Mouse (Mus musculus): ENCODE data around the gene Map3k20. TPM values are rescaled to one million over a fixed set of nuclear protein-coding genes. Genes with fewer than 3 reads are reported as not detected.
A peak's percentile ranks its signal among the peaks of the same experiment; 100 is the strongest.

Map3k20 gene
- polyA plus RNA-seq, 1 experiment from 2014 or later: 7.4 TPM

DNA sequence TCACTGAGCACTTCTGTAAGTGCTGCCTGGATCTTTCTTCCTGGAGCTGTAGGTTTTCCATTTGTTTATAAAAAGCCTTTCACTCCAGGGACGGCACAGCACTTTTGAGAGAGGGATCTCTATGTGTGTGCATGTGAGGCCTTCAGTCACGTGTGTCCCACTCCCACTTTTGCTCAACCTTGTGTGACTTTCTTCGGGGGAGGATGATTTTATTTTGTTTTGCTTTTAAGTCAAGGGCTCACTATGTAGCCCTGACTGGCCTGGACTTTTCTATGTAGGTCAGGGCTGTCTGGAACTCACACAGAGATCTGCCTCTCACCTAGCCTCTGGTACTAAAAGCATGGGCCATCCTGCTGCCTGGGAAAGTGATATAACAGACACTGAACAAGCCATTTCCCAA, 88.6 kb downstream of the Map3k20 start:
- Histone ChIP-seq H3K9me3 (no peaks in the 10 kb centered on the region), H3K4me1 (replicated peaks) (no peaks in the 10 kb centered on the region), H3K4me3 (no peak overlapping the region), H3K27me3 (ENCODE audit: insufficient read depth, poor library complexity, severe bottlenecking) (no peaks in the 10 kb centered on the region), H3K36me3 (0 out of 2 replicates have a peak, but pooled peaks cover 15% of the 10 kb centered on the region), H3K27ac (no peak overlapping the region)
- DNase-seq (ENCODE audit: low spot score): no peak
- 86% methylated on average over 3 of the region's 3 CpGs for WGBS

DNA sequence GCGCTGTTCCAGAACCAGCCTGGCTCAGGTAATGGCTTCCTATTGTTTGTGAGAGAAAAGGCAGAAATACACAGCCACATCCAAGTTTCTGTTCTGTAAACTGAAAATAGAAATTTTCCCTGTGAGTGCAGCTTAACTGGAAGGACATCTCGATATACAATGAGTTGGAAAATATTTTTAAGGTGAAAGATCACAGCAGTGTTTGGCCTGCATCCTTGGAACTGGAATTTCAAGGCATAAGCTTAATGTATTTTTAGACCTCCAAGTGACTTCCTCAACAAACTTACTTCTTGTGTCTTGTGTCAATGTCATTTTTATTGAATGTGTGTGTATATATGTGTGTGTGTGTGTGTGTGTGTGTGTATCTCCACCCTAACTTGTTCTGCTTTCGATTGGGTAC, 90.4 kb downstream of the Map3k20 start:
- H3K36me3 ChIP-seq: peaks cover 23% of the 10 kb centered on the region; the same call in 1 of the 2 replicates
- WGBS: 89% methylated on average over 3 of the region's 3 CpGs
- no peaks in the 10 kb centered on the region for H3K27me3 ChIP-seq (ENCODE audit: insufficient read depth, poor library complexity, severe bottlenecking)
- H3K9me3 ChIP-seq: no peaks in the 10 kb centered on the region
- no peak for DNase-seq (ENCODE audit: low spot score)
- no peak overlapping the region for H3K27ac ChIP-seq
- no peaks in the 10 kb centered on the region for H3K4me1 ChIP-seq (replicated peaks)
- H3K4me3 ChIP-seq: no peak overlapping the region

DNA sequence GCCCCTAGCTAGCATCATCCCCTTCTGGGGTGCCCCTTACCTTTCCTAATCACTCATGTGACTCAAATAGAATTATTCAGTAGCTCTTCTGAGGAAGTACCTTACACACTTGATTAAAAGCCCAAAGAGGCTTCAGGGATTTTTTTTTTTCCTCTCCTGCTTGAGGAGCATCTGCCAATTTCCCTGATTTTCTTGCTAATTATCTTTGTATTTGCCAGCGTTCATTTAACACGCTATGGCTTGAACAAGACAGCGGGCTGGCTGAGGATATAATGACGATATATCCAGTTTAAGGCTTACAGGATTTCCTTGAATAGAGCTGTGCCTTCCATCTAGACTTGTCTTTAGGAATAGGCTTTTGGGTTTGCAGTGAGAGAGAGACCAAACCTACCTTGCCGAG, 91.5 kb downstream of the Map3k20 start:
- WGBS: 94% methylated on average over 5 of the region's 5 CpGs
- no peaks in the 10 kb centered on the region for H3K27me3 ChIP-seq (ENCODE audit: insufficient read depth, poor library complexity, severe bottlenecking)
- peaks cover 19% of the 10 kb centered on the region; the same call in 1 of the 2 replicates for H3K36me3 ChIP-seq
- H3K9me3 ChIP-seq: no peaks in the 10 kb centered on the region
- no peak overlapping the region for H3K27ac ChIP-seq
- no peak for DNase-seq (ENCODE audit: low spot score)
- no peaks in the 10 kb centered on the region for H3K4me1 ChIP-seq (replicated peaks)
- H3K4me3 ChIP-seq: no peak overlapping the region

DNA sequence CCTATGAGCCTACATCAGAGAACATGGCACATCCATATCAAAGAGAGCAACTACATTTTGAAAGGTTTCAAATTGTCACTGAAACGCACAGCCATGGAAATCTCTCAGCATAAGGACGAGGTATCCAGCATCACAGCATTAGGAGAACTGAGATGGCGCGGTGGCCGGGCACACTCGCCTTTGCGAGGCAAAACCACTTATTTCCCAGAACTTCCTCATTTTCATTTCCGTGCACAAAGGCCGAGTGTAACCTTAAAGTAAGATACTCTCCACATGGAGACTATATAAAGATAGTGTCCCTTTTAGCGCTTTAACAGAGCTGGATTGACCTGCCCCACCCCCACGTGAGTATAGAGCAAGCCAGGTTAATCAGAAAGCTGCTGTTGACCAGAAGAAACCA, 94.0 kb downstream of the Map3k20 start:
- no peak for DNase-seq (ENCODE audit: low spot score)
- Histone ChIP-seq H3K4me1 (replicated peaks) (no peaks in the 10 kb centered on the region), H3K27ac (no peak overlapping the region), H3K4me3 (no peak overlapping the region), H3K36me3 (peaks cover 11% of the 10 kb centered on the region; the same call in 1 of the 2 replicates), H3K27me3 (ENCODE audit: insufficient read depth, poor library complexity, severe bottlenecking) (no peaks in the 10 kb centered on the region), H3K9me3 (no peaks in the 10 kb centered on the region)
- 93% methylated on average over 11 of the region's 11 CpGs for WGBS

DNA sequence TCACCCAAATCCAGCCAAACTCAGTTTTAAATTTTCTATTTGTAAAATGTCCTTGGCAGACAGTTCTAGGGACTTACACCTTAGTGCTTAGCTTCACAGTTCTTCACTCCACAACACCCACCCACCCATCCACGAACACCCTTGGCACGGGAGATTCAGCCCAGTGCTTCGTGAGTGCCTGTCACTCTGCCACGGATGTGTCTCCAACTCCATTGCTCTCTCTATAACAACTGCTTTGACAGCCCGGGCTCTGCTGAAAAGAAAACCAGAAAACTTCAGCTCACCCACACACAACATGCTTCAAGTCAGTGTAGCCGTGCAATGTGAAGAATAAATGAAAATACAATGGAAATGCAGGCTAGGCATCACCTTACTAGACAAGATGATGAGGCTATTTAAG, 97.2 kb downstream of the Map3k20 start:
- WGBS: 86% methylated on average over 6 of the region's 6 CpGs
- no peak for DNase-seq (ENCODE audit: low spot score)
- no peak overlapping the region for H3K4me3 ChIP-seq
- no peak overlapping the region for H3K27ac ChIP-seq
- no peaks in the 10 kb centered on the region for H3K9me3 ChIP-seq
- peaks cover 8% of the 10 kb centered on the region; the same call in 1 of the 2 replicates for H3K36me3 ChIP-seq
- no peaks in the 10 kb centered on the region for H3K4me1 ChIP-seq (replicated peaks)
- H3K27me3 ChIP-seq (ENCODE audit: insufficient read depth, poor library complexity, severe bottlenecking): no peaks in the 10 kb centered on the region

DNA sequence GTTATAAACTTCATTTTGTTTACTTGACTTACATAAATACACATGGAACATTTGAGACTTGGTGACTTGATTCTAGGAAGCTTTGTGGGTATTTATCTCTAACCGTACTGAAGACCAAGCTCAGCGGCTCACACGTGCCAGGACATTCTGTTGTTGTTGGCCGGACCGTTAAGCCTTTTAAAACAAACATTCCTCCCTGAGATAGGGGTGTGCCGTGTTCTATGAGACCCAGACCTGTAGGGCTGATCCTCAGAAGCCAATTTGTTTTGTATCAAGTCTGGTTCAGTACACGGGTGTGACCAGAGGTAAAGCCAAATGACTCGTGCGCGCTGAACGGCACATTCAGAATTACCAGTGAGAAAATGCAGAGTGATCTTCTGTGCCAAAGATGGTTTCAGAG, 97.9 kb downstream of the Map3k20 start:
- Histone ChIP-seq H3K4me3 (no peak overlapping the region), H3K27me3 (ENCODE audit: insufficient read depth, poor library complexity, severe bottlenecking) (no peaks in the 10 kb centered on the region), H3K36me3 (peaks cover 8% of the 10 kb centered on the region; the same call in 1 of the 2 replicates), H3K4me1 (replicated peaks) (no peaks in the 10 kb centered on the region), H3K9me3 (no peaks in the 10 kb centered on the region), H3K27ac (no peak overlapping the region)
- 83% methylated on average over 11 of the region's 11 CpGs for WGBS
- DNase-seq (ENCODE audit: low spot score): no peak

DNA sequence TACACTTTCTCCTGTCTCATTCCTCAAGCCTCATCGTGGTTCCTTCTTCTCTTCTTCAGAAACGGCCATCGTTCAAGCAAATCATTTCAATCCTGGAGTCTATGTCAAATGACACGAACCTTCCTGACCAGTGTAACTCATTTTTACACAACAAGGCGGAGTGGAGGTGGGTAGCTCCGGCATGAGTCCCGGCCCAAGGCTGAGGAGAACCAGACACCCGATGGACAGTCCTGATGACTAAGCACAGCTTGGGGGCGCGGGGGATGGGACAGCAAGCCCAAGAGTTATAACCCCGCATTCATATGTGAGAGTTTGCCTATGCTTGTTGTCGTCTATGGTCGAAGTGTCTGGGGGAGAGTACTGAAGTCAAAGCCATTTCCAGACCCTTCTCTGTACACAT, 104.0 kb downstream of the Map3k20 start:
- 91% methylated on average over 13 of the region's 13 CpGs for WGBS

DNA sequence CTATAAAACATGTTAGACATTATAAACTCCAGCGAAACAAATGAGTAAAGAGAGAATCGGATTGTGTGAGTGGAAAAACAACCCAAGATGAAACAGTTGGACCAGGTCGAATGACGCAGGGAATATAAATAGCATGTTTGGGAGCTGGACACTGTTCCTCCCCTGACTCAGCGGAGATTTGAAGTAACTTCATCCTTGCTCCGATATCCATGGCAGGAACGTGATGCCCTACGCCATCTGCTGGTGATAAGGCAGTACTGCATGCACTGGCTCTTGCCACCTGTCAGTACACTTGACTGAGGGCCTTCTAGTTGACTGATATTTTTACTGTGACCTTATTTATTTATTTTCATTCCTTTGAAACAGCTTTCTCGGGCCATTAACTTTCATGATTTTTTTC, 104.5 kb downstream of the Map3k20 start:
- WGBS: 28% methylated on average over 9 of the region's 9 CpGs
- DNase-seq (ENCODE audit: low spot score): peak; percentile 78
- Histone ChIP-seq H3K4me3 (no peak overlapping the region), H3K9me3 (0 out of 2 replicates have a peak, but pooled peaks cover 2% of the 10 kb centered on the region), H3K27ac (no peak overlapping the region), H3K27me3 (ENCODE audit: insufficient read depth, poor library complexity, severe bottlenecking) (no peaks in the 10 kb centered on the region), H3K36me3 (peaks cover 3% of the 10 kb centered on the region; the same call in 1 of the 2 replicates), H3K4me1 (replicated peaks) (peaks cover 6% of the 10 kb centered on the region; the same call in 1 of the 2 replicates)

More for the DNA sequence above, 104.0 kb downstream of the Map3k20 start:
- no peaks in the 10 kb centered on the region for H3K27me3 ChIP-seq (ENCODE audit: insufficient read depth, poor library complexity, severe bottlenecking)
- no peaks in the 10 kb centered on the region for H3K36me3 ChIP-seq
- no peak overlapping the region for H3K27ac ChIP-seq
- no peak for DNase-seq (ENCODE audit: low spot score)
- H3K9me3 ChIP-seq: no peaks in the 10 kb centered on the region
- H3K4me1 ChIP-seq (replicated peaks): peaks cover 6% of the 10 kb centered on the region; the same call in 1 of the 2 replicates
- H3K4me3 ChIP-seq: no peak overlapping the region

DNA sequence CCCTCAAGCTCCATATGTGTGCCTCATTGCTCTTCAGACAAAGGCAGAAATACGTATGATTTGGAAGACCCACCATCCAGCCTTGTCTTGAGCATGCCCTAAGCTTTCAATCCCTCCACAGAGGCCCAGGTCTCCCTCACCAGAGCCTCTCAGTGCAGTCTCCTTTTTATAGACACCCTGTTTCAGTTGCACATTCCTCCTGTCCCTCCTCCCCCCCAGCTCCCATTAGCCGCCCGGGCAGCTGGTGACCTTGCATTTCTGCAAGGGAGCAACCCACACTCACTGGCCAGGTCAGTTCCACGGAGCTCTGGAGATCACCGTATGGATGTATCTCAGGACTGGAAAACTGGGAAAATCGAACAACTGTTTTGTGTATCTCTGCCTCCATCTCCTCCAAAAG, 105.0 kb downstream of the Map3k20 start:
- WGBS: 84% methylated on average over 6 of the region's 6 CpGs
- H3K4me3 ChIP-seq: no peak overlapping the region
- H3K9me3 ChIP-seq: peaks cover 7% of the 10 kb centered on the region; the same call in 1 of the 2 replicates
- DNase-seq (ENCODE audit: low spot score): no peak
- peaks cover 9% of the 10 kb centered on the region; the same call in 1 of the 2 replicates for H3K36me3 ChIP-seq
- peaks cover 6% of the 10 kb centered on the region; the same call in 1 of the 2 replicates for H3K4me1 ChIP-seq (replicated peaks)
- H3K27ac ChIP-seq: no peak overlapping the region
- no peaks in the 10 kb centered on the region for H3K27me3 ChIP-seq (ENCODE audit: insufficient read depth, poor library complexity, severe bottlenecking)

DNA sequence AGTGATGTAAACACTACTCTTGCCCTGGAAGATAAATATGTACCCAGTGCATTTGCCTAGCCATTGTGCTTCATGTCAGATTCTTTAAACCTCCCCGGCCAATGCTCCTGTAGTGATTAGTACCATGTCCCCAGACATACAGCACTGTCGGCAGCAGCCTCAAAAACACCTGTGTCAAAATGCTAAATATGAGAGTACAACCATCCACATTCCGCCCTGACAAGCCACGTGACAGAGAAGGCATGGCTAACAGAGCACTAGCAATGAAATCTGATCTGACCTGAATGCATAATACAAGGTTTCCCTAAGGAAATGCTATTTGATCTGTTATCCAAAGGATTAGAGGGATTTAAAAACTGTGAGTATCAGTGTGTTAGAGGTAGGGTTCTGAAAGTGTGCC, 105.6 kb downstream of the Map3k20 start:
- Histone ChIP-seq H3K27me3 (ENCODE audit: insufficient read depth, poor library complexity, severe bottlenecking) (no peaks in the 10 kb centered on the region), H3K4me3 (no peak overlapping the region), H3K27ac (no peak overlapping the region), H3K4me1 (replicated peaks) (peaks cover 6% of the 10 kb centered on the region; the same call in 1 of the 2 replicates), H3K36me3 (peaks cover 14% of the 10 kb centered on the region), H3K9me3 (peaks cover 12% of the 10 kb centered on the region; the same call in 1 of the 2 replicates)
- no peak for DNase-seq (ENCODE audit: low spot score)
- WGBS: 68% methylated on average over 4 of the region's 4 CpGs

DNA sequence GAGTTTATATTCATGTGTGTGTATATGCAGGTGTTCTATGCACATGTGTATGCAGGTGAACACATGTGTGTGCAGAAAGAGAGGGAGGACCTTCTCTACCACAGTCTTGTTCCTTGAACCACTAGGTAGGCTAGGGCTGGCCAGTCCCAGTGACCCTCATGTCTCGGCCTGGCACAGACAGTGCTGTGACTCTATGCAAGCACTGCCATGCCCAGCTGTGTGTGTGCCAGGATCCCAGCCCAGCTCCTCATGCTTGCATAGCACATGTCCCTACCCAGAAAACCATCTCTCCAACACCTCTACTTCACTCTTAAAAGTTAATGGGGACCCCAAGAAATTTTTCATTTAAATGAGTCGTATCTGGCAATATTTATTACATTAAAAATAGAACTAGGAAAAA, 106.3 kb downstream of the Map3k20 start:
- no peak for DNase-seq (ENCODE audit: low spot score)
- Histone ChIP-seq H3K4me3 (no peak overlapping the region), H3K9me3 (peaks cover 18% of the 10 kb centered on the region; the same call in 1 of the 2 replicates), H3K27me3 (ENCODE audit: insufficient read depth, poor library complexity, severe bottlenecking) (no peaks in the 10 kb centered on the region), H3K27ac (no peak overlapping the region), H3K36me3 (peaks cover 20% of the 10 kb centered on the region), H3K4me1 (replicated peaks) (peaks cover 6% of the 10 kb centered on the region; the same call in 1 of the 2 replicates)
- 88% methylated on average over 2 of the region's 2 CpGs for WGBS

DNA sequence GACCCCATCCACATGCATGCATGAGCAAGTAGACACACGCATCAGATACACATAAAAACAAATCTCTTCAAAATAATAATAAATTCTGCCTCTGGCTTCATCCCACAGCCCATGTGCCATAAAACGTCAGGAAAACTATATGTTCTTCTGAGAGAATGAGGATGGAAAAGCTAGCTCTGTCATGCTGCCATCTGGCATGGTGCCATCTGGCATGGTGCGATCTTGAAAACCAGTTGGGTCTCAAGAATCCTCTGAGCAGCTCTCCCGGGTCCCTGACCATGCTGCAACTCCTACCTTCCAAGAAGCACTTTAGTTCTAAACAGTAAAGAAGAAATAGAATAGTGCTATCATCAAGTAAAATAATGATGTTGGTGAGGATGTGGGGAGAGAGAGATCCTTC, 106.9 kb downstream of the Map3k20 start:
- WGBS: 89% methylated on average over 4 of the region's 4 CpGs
- peaks cover 21% of the 10 kb centered on the region for H3K36me3 ChIP-seq
- peaks cover 6% of the 10 kb centered on the region; the same call in 1 of the 2 replicates for H3K4me1 ChIP-seq (replicated peaks)
- no peak overlapping the region for H3K27ac ChIP-seq
- H3K9me3 ChIP-seq: peaks cover 18% of the 10 kb centered on the region; the same call in 1 of the 2 replicates
- H3K27me3 ChIP-seq (ENCODE audit: insufficient read depth, poor library complexity, severe bottlenecking): no peaks in the 10 kb centered on the region
- H3K4me3 ChIP-seq: no peak overlapping the region
- no peak for DNase-seq (ENCODE audit: low spot score)

DNA sequence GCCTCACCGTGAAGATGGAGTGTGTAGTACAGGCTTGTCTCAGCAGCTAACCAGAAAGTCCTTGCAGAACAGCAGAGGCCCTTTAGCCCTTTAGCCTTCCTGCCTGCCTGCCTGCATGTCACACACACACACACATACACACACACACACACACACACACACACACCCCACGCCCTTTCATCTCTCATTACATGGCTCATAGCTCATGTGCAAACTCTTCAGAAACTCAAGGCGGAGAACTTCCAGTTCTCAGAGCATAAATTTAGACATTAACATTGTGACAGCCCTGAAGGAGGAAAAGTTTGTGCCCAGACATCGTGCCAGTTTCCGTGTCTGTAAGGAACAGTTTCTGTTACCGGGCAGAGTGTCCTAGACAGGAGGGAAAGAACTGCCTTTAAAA, 111.5 kb downstream of the Map3k20 start:
- Histone ChIP-seq H3K4me3 (no peak overlapping the region), H3K9me3 (peaks cover 18% of the 10 kb centered on the region; the same call in 1 of the 2 replicates), H3K4me1 (replicated peaks) (peaks cover 10% of the 10 kb centered on the region; the same call in 1 of the 2 replicates), H3K27me3 (ENCODE audit: insufficient read depth, poor library complexity, severe bottlenecking) (no peaks in the 10 kb centered on the region), H3K27ac (no peak overlapping the region), H3K36me3 (peaks cover 21% of the 10 kb centered on the region)
- DNase-seq (ENCODE audit: low spot score): no peak
- 91% methylated on average over 6 of the region's 6 CpGs for WGBS

Measured in hindbrain, embryonic 10.5 days (tissue).